Mouse (Mus musculus) C2C12 (cell line): ENCODE data around the gene Meiob.

Experiments used
- CEBPB ChIP-seq: IDR thresholded peaks from one replicate; pipeline ENCODE4 v1.6.1; 2011; ENCODE audit warnings: low read depth, mild to moderate bottlenecking, control low read depth, moderate library complexity
- CTCF ChIP-seq: IDR thresholded peaks from one replicate; pipeline ENCODE4 v1.5.1; 2011; ENCODE audit not compliant: control insufficient read depth, insufficient read depth, insufficient read length
- MYOG ChIP-seq: IDR thresholded peaks from one replicate; pipeline ENCODE4 v1.6.1; 2011; ENCODE audit not compliant: control insufficient read depth, insufficient read length; ENCODE audit errors: extremely low read depth
- USF1 ChIP-seq: IDR thresholded peaks from one replicate; pipeline ENCODE4 v1.6.1; 2011; ENCODE audit warnings: low read depth, mild to moderate bottlenecking, control low read depth, moderate library complexity

DNA sequence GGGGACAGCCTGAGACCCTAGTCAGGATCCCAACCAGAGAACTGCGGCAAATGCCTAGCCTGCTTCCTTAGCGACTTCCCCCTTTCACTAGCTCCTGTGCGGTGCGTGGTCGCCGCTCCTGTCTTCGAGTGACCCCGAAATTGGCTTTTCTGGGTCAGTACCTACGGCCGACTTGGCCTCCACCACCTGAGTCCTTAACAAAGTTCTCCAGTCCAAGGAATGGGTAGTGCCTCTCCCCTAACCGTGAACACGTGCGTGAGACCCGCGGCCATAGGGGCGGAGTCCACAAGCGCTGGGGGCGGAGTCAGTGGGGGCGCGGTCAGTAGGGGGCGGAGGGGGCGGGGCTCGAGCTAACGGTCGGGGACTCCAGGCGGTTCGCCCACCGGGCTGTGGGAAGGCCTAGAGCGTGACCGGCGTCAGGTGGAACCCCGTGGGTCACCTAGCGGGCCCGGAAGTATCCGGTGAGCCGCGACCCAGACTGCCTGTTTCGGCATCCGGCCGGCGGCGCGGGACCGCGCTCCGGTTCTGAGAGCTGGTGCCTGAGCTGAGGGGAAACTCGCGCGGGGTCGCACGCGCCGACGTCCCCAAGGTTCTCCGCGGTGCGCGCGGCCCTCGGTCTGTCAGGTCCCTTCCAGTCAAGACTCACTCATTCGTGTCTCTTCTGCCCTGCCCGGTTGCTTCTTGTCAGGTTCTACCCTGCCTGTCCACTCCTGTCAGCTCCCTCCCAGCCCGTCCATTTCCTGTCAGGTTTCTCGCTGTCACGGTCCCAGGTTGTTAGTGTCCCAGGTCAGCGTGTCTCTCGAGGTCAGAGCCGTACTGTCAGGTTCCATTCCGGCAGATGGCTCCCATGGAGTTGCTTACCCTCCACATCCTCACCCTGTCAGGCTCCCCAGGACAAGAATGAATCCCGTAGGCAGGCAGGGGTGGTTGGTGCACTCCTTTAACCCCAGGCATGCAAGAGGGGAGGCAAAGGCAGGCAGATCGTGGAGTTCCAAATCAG lies at the start of gene Meiob:
- no peak for TF ChIP-seq CTCF
- TF ChIP-seq USF1 = no peak
- no peak for TF ChIP-seq MYOG
- TF ChIP-seq CEBPB = no peak
